Mouse (Mus musculus) cortical plate, adult 2 months (tissue): ENCODE measurements around the gene C8a.

Experiments
- CTCF ChIP-seq: fragments of 200-500 bp; IDR thresholded peaks from 2 replicates; pipeline ENCODE4 v1.5.1; 2011; ENCODE audit warnings: mild to moderate bottlenecking, control low read depth, low read length; ENCODE audit not compliant: insufficient read depth; ENCODE audit errors: extremely low read depth
- POLR2A ChIP-seq: fragments of 200-500 bp; IDR thresholded peaks from 2 replicates; pipeline ENCODE4 v1.6.1; 2011; ENCODE audit warnings: mild to moderate bottlenecking, low read length, control low read depth; ENCODE audit not compliant: insufficient read depth; ENCODE audit errors: extremely low read depth

- TF ChIP-seq POLR2A (no peak), CTCF (no peak)
Measured at GRCm38 (mm10) chr4:104857029-104857428, 19.2 kb downstream of the C8a start, which contains the start of gene Gm17662.
